Mouse (Mus musculus) left cerebral cortex, postnatal 4 days (tissue): ENCODE data around the gene D5Ertd579e. TPM values are rescaled to one million over a fixed set of nuclear protein-coding genes. Genes with fewer than 3 reads are reported as not detected.
A peak's percentile ranks its signal among the peaks of the same experiment; 100 is the strongest.

Experiments
- DNase-seq: peaks from one replicate; pipeline ENCODE4 v3.0.0-alpha.2; 2022
- intact Hi-C: fragments of 180-260 bp; cut with DNase I; formaldehyde crosslinking; loops from one replicate; pipeline ENCODE4 v1.15.1; 2025
- total RNA-seq, 2 experiments: library from RNA; stranded (reverse); gene quantifications; 2 replicates each; pipeline ENCODE4 v1.2.3; 2021

The D5Ertd579e gene
- total RNA-seq, 2 experiments from 2014 or later: 82.6 to 89.0 TPM

DNA sequence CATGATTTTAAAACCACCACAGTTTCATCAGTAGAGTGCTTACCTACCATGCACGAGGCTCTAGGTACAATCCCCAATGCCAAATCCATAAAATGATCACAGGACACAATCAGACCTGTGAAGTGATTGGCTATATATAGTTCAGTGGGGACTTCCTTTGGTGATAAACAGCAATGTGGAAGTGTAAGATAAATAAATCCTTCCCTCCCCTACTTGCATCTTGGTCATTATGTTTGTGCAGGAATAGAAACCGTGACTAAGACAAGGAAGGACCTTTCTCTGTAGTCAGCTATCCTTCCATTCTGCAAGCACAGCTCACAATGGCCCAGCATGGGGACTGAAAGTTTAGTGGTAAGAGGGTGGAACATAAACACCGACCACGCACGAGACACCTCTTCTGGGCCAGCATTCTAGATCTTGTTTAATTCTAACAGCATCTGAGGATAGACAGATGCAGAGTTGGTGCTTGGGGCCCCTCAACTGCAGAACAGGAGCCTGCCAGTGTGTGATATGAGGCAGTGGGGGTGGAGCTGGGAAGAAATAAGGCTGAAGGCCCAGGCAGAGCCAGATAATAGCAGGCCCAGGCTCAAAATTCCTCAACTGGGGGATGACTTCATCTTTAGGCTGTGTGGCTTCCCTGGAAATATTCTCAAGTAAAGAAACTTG lies 25.0 kb upstream of the D5Ertd579e start:
- intact Hi-C loops: no loop called here
- no peak for DNase-seq

DNA sequence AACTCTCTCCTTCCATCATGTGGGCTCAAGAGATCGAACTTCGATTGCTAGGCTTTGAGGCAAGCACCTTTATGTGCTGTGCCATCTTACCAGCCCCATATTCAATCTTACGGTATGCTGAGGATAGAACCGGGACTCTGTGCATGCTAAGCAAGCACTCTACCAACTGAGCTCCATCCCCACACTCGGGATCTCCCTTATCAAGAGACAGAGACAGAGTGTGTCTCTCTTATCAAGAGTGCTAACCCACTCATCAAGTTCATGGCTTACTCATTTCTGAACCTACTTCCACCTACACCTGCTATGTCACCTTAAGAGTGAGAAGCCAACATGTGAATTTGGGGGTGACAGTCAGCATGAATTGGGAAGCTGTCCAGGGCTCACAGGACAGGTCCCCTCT lies 24.4 kb upstream of the D5Ertd579e start:
- intact Hi-C loops: no loop called here
- DNase-seq: no peak

DNA sequence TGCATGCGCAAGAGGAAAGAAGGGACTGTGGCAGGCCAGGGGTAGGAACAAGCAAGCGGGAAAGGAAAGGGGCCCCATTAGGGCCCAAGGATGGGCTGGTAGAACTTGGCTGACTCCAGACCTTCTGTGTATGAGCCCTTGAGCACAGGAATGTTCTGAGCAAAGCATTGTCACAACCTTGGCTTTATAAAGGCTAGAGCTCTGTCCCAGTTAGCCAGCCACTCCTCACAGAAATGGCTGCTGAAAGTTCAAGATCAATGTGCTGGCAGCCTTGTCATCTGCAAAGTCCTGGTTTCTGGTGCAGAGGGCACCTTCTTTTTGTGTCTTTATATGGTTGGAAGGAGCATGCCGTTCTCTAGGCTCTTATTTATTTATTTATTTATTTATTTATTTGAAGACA lies 23.8 kb upstream of the D5Ertd579e start:
- no peak for DNase-seq
- intact Hi-C loops: no loop called here

DNA sequence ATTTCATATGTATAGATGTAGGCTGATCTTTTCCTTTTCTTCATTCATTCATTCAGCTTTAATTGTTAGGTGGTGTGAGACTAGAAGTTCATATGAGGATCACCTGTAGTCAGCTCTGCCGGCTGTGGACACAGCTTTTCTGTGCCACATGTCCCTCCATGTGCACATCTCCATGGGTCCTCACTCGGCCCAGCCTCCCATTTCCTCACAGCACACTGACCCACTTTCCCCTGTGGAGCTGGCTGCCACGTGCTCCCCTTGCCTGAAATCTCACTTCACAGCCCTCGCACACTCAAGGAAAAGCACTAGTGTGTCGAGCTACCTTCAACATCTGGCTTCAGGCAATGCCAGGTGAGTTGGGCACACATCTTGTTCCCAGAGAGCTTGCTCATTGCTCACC lies 23.3 kb upstream of the D5Ertd579e start:
- no peak for DNase-seq
- intact Hi-C loops: no loop called here

DNA sequence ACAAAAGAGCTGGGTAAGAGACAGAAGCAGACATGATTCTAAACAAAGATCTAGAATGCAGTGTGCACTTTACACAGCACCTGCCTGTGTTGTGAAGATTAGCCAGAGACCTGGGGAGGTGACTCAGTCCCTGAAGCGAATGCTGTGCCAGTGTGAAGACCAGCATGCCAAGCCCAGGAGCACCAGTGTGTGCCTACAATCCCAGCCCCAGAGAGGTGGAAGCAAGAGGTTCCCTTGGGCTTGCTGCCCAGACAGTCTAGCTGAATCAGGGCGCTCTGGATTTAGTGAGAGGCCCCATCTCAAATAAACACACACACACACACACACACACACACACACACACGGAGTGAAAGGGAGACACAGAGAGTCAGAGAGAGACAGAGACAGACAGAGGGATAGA lies 22.1 kb upstream of the D5Ertd579e start:
- DNase-seq: no peak
- intact Hi-C loops: no loop called here

DNA sequence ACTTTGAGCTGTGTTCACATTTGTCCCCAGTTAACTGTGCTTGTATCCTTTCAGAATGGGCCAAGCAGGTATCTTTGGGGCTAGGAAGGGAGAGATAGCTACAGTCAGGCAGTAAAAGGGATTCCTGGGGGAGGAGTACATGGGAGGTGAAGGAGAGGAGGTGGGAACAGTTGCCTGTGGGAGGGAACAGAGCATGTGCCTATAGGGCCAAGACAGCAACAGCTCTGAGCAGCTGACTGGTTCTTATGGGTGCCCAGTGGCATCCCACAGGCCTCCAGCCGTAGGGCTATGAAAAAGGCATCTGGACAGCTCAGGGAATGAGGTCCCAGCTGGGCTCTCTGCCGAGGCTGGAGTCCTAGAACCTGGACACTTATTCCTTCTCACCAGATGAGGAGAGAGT lies 21.0 kb upstream of the D5Ertd579e start:
- intact Hi-C loops: no loop called here
- DNase-seq: no peak

DNA sequence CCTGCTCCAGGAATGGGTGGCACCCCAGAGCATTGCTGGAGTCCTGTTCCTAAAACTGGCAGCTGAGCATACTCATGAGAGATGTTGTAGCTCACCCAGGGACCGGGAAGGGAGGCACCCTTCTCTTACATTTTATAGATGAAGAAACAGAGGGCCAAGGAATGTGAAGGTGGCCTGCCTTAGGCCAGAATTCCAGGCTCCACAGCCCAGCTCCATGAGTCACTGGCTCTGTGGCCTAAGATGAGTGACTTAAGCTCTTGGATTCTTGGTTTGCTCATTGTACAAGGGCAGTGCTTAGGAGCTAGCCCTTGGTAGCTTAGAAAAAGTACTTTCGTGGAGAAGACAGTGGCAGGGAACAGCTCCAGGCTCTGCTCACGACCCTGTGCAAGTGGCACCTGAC lies 19.0 kb upstream of the D5Ertd579e start:
- intact Hi-C loops: no loop called here
- no peak for DNase-seq

DNA sequence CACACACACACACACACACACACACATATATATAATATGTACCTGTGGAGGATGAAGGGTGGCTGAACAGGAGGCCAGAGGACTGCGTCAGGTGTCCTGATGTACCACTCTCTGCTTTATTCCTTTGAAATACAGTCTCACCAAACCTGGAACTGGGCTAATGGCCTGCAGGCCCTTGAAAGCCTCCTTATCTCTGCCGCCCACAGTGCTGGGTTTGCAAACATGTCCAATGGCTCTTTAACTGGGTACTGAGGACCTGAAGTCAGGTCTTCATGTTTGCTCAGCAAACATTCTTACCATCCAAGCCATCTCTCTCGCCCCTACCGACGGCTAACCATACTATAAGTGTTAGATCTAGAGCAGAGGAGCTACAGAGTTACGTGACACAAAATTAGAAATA lies 17.9 kb upstream of the D5Ertd579e start:
- DNase-seq: no peak
- intact Hi-C loops: no loop called here

DNA sequence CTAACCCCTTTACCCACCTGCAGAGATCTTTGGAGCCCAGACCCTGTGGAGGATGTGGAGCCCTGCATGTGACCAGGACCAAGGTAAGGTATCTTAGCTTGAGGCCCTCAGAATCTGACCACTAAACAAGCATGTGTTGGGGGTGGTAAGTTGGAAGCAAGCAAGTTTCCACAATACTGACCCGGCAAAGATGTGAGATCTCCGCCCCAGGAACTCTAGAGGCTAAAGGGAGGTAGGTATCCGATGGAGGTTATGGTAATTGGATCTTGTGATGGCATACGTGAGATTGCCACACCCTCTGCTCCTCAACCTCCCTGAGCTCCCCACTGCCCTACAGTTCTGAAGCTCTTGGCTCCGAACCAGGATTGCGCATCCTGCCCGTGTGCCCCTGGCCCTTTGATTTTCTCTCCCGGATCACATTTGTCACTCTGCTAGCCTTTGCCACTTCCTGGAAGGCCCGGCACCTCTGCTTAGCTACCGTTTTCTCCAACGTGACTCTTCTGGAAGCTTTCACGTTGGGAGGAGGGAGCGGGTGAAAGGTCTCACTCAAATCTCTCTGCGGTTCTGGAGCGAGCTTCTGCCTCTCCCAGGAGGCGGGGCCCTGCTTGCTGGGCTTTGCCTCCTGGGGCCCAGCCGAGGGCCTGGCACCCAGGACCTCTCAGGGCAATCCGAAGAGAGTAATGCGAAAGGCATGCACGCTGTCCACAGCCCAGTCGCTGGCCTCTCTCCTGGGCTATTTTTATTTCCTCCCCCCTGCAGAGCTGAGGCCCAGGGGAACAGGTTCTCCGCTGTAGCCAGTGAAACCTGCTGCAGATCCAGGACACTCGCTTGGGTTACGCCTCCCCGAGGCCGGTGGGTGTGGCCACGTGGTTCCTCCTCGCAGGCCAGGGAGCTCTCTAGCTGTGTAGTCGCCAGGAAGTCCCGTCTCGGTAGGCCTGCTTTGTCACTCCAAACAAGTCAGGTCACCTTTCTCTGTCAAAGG lies 17.0 kb upstream of the D5Ertd579e start:
- intact Hi-C loops: no loop called here
- no peak for DNase-seq

DNA sequence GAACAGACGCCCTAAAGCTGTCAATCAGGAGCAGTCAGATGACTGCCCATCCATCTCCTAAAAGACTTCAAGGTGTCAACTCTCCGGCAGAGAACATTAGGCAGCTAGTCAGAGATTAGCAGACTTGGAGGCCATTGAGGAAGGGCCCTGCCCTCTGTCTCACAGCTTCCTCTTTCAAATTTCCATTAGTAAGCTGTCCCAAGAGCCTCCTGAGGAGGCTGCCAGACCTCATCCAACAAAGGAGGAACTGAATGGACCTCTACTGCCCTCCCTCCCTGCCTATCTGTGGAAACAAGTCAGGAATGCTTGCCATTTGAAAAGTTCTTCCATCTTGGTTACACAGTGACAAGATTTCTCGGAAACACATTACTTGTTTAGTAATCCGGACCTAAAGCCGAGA lies 16.0 kb upstream of the D5Ertd579e start:
- intact Hi-C loops: no loop called here
- DNase-seq: no peak

DNA sequence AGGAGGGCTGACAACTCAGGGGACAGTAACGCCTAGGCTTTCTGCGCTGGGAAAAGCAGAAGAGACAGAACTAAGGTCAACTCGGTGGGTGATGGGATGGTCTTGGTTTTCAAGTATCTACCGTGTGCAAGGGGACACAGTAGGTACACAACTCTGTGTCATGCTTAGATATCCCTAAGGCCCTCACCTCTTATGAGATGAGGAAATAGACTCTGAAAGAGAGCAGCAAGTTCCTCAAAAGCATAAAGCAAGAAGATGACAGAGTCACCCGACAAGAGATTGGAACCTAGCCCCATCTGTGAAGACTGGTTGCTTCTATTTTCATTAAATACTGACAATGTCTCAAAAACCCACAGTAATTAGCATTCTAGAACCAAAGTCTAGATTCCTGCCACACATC lies 10.0 kb upstream of the D5Ertd579e start:
- intact Hi-C loops: no loop called here
- DNase-seq: no peak

DNA sequence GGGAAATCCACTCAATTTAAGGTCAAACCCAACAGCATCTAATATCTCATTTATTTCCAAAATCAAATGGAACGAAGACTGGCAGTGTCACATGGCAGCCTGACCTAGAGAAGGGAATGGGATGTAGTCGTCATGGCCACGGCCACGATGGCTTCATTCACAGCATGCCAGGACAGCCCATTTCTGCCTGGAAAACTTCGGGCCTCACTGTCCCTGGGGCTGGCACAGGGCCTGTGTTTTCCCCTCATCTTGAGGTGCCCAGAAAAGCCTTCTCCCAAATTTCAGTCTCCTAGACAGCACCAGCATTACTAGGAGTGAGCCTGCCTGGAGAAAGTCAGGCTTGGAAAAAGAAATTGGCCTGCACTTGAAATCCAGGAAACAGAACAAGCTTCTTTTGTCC lies 9.6 kb upstream of the D5Ertd579e start:
- intact Hi-C loops: no loop called here
- peak; percentile 24 for DNase-seq

DNA sequence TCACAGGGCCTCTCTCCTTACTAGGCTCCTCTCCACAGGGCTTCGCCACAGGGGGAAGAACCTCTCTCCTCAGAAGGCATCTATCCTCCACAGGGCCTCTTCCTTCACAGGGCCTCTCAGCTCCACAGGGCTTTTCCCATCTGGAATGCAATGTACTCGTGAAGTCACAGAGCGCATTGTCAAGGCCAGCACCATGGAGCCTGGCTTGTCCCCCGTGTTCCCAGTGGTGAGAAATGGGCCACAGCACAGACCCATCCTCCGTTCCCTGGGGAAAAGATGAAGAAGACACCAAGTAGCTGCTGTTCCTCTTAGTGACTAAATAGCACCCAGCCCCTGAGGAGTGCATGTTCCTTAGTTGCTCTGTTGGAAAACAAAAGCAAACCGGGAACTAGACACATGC lies 8.9 kb upstream of the D5Ertd579e start:
- no peak for DNase-seq
- intact Hi-C loops: no loop called here

DNA sequence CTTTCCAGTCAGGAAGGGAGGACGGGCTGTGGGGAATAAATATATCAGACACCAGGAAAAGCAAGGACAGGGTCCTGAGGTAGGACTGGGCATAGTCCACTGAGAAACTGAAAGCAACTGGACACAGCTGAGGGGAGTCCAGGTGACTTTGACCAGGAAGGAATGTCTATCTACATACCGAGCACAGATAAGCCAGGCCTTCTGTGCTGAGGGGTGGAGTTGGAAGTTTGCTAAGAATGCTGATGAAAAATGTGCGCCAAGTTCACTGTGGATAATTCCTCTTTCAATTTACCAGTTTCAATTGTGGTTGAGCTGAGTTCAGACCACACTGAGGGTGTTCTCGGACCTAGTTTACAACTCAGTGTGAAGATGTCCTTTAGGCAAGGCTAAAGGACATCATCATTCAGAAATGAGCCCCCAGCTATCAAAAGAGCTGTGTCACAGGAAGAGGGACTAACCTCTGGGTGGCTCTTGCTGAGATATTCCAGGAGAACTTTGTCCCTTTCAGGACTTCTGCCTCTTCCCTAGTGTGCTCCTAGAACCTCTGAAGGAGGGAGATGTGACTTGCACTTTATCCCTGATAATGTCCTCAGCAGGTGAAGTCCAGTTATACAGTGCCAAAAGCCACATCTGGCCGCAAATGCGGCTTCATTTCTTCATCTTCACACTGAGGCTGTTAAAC lies 5.3 kb upstream of the D5Ertd579e start:
- no peak for DNase-seq
- intact Hi-C loops: no loop called here

DNA sequence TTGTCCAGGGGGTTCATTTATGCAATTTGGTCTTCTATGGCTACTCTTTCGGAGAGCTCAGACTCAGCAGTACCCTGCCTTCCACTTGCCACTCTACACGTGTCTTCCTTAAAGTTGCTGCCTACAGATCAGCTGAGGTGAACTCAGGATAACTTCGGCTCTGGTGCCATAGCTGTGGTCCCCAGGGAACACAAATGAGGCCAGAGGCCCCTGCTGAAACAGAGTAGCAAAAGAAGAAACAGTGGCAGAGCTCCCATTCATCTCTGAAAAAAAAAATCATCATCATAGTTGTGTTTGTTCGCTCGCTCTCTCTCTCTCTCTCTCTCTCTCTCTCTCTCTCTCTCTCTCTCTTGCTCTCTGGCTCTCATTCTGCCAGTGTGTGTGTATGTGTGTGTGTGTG lies 2.9 kb upstream of the D5Ertd579e start:
- intact Hi-C loops: no loop called here
- DNase-seq: no peak

DNA sequence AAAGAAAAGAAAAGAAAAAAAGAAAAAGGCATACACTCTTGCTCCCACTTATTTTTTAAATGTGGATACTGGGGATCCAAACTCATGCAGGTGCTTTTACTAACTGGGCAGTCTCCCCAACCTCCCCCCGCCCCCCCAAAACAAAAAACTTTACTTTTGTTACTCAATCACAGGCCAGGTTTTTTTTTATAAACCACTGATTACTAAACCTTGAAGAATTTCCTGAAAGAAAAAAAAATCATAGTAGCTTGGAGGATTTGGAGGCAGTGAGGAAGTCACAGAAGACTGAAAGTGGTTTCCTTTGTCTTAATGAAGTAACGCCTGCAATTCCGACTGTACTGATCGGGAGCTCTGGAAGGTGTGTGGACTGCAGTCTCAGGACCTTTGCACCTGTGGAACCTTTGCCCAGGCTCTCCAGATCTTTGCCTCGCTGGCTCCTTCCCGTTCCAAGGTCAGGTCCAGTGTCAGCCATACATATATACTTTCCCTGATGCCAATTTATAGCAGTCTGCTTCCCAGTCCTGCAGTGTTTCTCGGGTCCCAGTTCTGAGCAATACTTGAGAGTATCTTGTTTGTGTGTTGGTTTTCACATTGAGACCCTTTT lies 2.3 kb upstream of the D5Ertd579e start:
- intact Hi-C loops: no loop called here
- DNase-seq: no peak

DNA sequence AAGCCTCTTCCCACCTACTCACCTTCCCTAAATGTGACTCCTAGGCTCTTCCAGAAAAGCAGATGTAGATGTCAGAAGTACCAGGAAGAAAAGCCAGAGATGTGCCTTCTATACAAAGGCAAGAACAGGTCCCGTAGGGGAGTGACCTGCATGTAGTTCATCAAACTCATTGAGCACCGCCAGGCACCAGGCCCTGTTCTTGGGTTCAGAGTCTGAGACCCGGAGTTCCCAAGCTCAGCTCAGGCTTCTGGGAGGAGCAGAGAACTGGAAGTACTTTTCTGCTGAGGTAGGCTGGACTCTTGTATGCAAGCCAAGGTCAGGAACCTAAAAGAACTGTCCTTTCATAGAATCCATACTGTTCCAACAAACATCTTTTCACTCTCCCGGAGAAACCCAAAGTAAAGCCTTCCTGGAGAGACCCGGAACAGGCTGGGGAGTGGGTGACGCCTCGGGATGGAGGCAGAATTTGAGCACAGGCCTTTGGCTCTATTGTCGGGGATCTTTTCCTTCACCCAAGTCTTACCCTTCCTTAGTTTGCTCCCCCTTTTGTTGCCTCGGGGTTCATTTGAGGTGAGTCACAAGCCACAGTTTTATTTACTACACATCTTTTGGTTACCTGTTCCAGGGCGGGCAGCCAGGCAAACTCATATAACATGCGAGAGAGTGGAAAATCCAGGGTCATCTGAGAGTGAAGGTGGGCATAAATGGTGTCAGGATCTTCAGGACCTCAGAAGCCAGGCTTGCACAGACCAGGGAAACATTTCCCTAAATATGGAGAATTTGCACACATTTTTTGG lies 878 bp upstream of the D5Ertd579e start:
- intact Hi-C loops: no loop called here
- DNase-seq: no peak

DNA sequence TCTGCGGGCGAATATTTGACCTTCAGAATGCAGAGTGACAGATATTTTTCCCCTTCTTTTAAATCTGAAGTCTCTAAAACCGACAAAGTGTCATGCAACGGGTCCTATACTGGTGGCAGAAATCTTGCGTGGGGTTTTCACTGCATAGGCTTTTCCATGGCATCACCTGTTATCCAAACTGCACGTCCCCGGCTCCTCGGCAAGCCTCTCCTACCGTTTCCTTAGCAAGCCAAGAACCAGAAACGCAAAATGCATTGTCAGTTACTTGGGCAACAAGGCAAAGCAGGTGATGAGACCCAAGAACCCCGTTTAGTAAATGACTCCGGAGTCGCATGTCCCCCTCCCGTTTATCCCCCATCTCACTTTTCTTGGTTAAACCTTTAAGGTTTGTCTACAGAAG lies 819 bp downstream of the D5Ertd579e start:
- intact Hi-C loops: no loop called here
- no peak for DNase-seq

DNA sequence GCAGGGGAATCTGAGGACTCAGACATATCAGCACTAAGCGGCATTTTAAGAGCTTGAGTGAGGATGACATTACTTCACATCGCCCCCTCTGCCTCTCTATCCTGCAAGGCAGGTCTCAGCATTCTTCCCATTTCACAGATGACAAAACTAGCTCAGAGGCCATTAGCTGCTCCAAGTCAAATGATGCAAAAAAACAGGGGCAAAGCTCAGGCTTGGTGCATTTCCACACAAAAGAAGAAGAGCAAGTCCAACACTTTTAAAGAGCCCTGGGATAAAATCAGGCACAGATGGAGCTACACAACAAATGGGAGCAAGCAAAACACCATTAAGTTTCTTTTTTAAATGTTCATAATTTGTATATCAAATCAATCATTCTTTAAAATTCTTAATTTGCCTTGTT lies 2.2 kb downstream of the D5Ertd579e start:
- DNase-seq: no peak
- intact Hi-C loops: no loop called here

DNA sequence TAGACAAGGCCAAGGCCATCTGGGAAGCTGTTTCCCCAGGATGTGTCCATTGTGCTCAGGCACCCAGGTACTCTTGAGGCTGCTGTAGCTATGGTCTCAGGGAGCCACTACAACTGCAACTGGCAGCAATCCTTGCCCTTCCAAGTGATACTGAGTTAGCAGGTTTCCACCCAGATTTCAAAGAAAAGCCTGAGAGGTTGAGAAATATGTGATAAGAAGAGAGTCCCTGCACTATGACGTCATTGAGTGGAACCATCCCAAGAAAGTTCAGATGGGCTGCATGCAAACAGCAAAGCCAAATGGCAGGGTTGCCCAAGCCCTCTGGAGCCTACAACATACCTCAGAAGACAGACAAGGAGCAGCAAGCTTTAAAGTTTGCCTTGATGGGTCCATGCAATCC lies 4.4 kb downstream of the D5Ertd579e start:
- DNase-seq: no peak
- intact Hi-C loops: no loop called here
